Mouse (Mus musculus): ENCODE data around the gene Prkcb. TPM values are rescaled to one million over a fixed set of nuclear protein-coding genes. Genes with fewer than 3 reads are reported as not detected.
"Not testable (repeated sequence)": the region's sequence is repeated elsewhere in the genome, so short reads cannot be mapped to it uniquely, and the experiment has no call there.

The Prkcb gene
- polyA plus RNA-seq (2012; rRNA removed) = 767 and 768 TPM in 2 replicates

DNA sequence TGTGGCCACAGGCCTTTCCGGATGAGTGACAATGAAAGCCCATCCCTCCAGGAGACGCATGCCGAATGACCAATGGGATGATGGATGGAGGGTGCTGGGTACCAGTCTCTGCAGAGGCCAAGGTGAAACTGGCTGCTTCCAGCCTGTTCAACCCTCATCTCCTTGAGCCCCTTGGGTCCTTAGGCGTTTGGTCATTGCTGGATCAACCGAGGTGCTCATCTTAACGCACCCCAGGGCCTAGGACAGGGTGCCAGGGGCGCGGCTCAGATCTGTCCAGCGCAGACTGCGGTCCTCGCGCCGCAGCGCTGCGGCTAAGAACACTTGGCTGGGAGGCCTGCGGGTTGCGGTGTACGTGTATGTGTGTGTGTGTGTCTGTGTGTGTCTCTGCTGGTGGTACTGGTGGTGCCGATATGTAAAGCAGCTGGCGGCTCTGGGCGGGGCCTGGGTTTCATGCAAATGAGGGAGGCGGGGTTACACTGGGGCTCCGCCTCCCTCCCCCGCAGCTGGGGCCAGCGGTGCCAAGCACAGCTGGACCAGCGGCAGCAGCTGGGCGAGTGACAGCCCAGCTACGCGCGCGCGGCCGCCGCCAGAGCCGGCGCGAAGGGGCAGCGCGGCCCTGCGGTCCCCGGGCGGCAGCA, at the start of gene Prkcb:
Prkcb (plus strand) TSS at position 147 of the 638 bp plus-strand sequence.
- H3K27ac ChIP-seq (ENCODE audit: insufficient read depth, low read length) = peak within 1 kb of the TSS; percentile 94
- H3K4me3 ChIP-seq (ENCODE audit: insufficient read depth, low read length) = peak within 1 kb of the TSS; percentile 99
- H3K4me1 ChIP-seq (ENCODE audit: control insufficient read depth, insufficient read depth, low read length) = peaks cover 4% of the 10 kb centered on the region; the same call in 1 of the 2 replicates
- TF ChIP-seq POLR2A (IDR thresholded peaks at IDR 0.05; ENCODE audit: extremely low read depth, insufficient read depth, low read length) (peak; percentile 82), CTCF (IDR thresholded peaks at IDR 0.05; ENCODE audit: extremely low read depth, insufficient read depth, low read length) (no peak)

DNA sequence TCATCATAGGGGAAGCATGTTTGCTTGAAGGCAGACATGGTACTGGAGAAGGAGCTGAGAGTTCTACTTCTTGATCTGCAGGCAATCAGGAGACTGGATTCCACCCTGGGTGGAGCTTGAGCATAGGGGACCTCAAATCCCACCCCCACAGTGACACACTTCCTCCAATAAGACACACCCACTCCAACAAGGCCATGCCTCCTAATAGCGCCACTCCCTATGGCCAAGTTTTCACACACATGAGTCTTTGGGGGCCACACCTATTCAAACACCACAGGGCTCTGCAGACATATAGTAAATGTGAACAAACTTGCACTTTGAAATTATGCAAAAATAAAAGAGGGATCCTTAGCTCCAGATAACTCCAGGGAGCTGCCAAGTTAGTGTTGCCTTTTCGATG, 49.6 kb upstream of the Prkcb start:
- Histone ChIP-seq H3K4me3 (ENCODE audit: insufficient read depth, low read length) (no peak overlapping the region), H3K27ac (ENCODE audit: insufficient read depth, low read length) (no peak overlapping the region), H3K4me1 (ENCODE audit: control insufficient read depth, insufficient read depth, low read length) (no peaks in the 10 kb centered on the region; the same call in 1 of the 2 replicates)
- TF ChIP-seq POLR2A (IDR thresholded peaks at IDR 0.05; ENCODE audit: extremely low read depth, insufficient read depth, low read length) = no peak
- TF ChIP-seq CTCF (IDR thresholded peaks at IDR 0.05; ENCODE audit: extremely low read depth, insufficient read depth, low read length) = no peak

DNA sequence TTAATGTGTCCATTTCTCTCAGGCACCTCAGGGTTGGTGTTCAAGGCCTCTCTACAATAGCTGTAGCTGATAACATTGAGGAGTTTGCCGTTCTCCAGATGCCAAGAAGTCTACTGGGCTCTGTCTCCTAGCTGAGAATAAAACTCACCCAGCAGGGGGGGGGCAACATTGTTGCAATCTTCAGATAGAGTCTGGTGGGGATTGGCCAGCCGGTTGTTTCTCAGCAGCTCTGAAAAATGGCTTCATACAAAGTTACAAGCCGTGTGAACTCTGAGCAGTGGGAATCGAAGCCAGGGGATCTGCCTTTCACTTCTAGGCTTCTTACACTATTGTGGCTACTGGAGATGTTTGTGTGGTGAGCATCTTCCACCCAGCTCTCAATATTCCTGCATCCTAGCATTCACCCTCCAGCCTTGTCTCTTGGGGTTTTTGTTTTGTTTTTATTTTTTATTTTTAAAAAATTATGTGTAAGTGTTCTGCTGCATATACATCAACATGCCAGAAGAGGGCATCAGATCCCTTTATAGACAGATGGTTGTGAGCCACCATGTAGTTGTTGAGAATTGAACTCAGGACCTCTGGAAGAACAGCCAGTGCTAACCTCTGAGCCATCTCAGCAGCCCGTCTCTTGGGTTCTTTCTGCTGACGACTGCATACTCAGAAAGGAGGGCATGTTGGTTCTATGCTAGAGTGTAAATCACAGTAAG, 48.0 kb upstream of the Prkcb start:
- Histone ChIP-seq H3K4me1 (ENCODE audit: control insufficient read depth, insufficient read depth, low read length) (peaks cover 2% of the 10 kb centered on the region; the same call in 1 of the 2 replicates), H3K27ac (ENCODE audit: insufficient read depth, low read length) (no peak overlapping the region), H3K4me3 (ENCODE audit: insufficient read depth, low read length) (no peak overlapping the region)
- TF ChIP-seq CTCF (IDR thresholded peaks at IDR 0.05; ENCODE audit: extremely low read depth, insufficient read depth, low read length) = no peak
- no peak for TF ChIP-seq POLR2A (IDR thresholded peaks at IDR 0.05; ENCODE audit: extremely low read depth, insufficient read depth, low read length)

DNA sequence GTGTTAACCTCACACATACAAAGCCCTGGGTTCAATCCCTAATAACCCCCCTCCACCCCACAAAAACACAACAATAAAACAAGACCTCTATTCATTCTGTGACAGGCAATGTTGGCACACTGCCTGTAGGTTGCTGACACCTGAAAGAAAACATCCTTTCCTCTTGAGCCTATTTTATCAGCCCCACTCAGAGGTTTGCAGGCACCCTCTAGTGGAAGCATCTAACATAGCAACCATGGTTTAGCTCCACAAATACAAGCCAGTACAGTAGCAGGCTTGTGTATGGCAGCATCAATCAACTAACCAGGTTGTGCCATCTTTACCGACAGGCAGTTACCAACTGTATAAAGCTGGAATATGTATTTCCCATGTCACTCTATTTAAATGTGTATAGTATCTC, 46.3 kb upstream of the Prkcb start:
- peaks cover 3% of the 10 kb centered on the region for H3K4me1 ChIP-seq (ENCODE audit: control insufficient read depth, insufficient read depth, low read length)
- H3K27ac ChIP-seq (ENCODE audit: insufficient read depth, low read length) = no peak overlapping the region
- no peak overlapping the region for H3K4me3 ChIP-seq (ENCODE audit: insufficient read depth, low read length)
- no peak for TF ChIP-seq POLR2A (IDR thresholded peaks at IDR 0.05; ENCODE audit: extremely low read depth, insufficient read depth, low read length)
- TF ChIP-seq CTCF (IDR thresholded peaks at IDR 0.05; ENCODE audit: extremely low read depth, insufficient read depth, low read length) = peak; percentile 73

DNA sequence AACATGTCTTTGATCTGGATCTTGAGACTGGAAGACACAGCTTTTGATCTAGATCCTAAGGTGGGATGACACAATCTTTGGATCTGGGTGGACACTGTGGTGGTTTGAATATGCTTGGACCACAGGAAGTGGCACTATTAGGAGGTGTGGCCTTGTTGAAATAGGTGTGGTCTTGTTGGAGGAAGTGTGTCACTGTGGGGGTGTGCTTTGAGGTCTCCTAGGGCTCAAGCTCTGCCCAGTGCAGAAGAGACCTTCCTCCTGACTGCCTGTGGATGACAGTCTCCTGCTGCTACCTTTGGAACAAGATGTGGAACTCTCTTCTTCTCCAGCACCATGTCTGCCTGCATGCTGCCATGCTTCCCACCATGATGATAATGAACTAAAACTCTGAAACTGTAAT, 45.8 kb upstream of the Prkcb start:
- not testable (repeated sequence) for H3K27ac ChIP-seq (ENCODE audit: insufficient read depth, low read length); H3K4me3 ChIP-seq (ENCODE audit: insufficient read depth, low read length); H3K4me1 ChIP-seq (ENCODE audit: control insufficient read depth, insufficient read depth, low read length)

DNA sequence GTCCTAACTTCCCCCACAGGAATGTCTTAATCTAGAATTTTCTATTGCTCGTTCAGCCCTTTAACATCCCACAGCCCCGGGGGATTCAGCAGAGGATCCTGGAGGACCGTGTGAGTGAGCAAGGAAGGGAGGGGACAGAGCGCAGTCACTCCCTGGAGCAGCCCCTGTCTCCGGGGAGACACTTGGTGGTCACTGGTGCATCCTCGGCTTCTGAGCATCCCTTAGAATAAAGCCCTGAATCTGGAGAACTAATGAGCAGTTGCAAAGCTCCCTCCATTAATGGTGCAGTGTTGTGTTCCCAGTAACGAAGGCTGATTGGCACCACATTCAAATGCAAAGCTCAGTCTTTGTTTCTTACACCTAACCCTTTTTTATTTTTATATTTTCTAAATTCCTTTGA, 44.4 kb upstream of the Prkcb start:
- TF ChIP-seq CTCF (IDR thresholded peaks at IDR 0.05; ENCODE audit: extremely low read depth, insufficient read depth, low read length) (no peak), POLR2A (IDR thresholded peaks at IDR 0.05; ENCODE audit: extremely low read depth, insufficient read depth, low read length) (no peak)
- H3K4me1 ChIP-seq (ENCODE audit: control insufficient read depth, insufficient read depth, low read length) = peaks cover 3% of the 10 kb centered on the region

DNA sequence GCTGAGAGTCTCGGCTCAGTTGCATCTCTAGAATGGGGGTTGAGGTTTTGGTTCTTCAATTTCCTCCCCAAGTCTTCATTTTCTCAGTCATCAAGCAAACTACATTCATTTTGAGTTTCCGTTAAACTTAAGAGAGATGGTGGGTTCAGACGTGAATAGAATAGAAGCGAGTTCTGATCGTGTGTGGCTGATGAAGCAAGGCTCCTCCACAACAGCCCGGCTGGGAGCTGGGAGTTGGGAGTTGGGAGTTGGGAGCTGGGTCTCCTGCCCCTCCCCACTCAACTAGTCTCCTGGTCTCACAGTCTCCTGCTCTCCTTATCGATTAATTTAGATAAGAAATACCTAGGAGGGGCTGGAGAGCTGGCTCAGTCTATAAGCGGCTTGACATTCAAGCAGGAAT, 44.0 kb upstream of the Prkcb start:
- Histone ChIP-seq H3K4me1 (ENCODE audit: control insufficient read depth, insufficient read depth, low read length) (peaks cover 3% of the 10 kb centered on the region), H3K27ac (ENCODE audit: insufficient read depth, low read length) (no peak overlapping the region), H3K4me3 (ENCODE audit: insufficient read depth, low read length) (no peak overlapping the region)
- TF ChIP-seq POLR2A (IDR thresholded peaks at IDR 0.05; ENCODE audit: extremely low read depth, insufficient read depth, low read length) (no peak), CTCF (IDR thresholded peaks at IDR 0.05; ENCODE audit: extremely low read depth, insufficient read depth, low read length) (no peak)

More for the DNA sequence above, 44.4 kb upstream of the Prkcb start:
- Histone ChIP-seq H3K27ac (ENCODE audit: insufficient read depth, low read length) (no peak overlapping the region), H3K4me3 (ENCODE audit: insufficient read depth, low read length) (no peak overlapping the region)

DNA sequence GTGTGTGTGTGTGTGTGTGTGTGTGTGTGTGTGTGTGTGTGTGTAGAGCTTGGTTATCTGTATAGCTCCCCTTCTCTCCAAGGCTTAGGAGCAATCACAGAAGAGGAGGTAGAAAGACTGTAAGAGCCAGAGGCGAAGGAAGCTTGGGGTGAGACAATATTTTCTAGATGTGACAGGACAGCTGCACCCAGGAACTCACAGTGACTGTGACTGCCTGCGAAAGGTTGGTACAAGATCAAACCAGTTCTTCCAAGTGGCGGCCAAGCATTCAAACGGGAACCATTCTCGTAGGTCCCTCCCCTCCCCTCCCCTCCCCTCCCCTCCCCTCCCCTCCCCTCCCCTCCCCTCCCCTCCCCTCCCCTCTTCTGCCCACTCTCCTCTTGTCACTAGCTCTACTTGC, 42.6 kb upstream of the Prkcb start:
- no peak overlapping the region for H3K4me3 ChIP-seq (ENCODE audit: insufficient read depth, low read length)
- TF ChIP-seq POLR2A (IDR thresholded peaks at IDR 0.05; ENCODE audit: extremely low read depth, insufficient read depth, low read length) = no peak
- no peak for TF ChIP-seq CTCF (IDR thresholded peaks at IDR 0.05; ENCODE audit: extremely low read depth, insufficient read depth, low read length)
- no peak overlapping the region for H3K27ac ChIP-seq (ENCODE audit: insufficient read depth, low read length)
- peaks cover 3% of the 10 kb centered on the region for H3K4me1 ChIP-seq (ENCODE audit: control insufficient read depth, insufficient read depth, low read length)

DNA sequence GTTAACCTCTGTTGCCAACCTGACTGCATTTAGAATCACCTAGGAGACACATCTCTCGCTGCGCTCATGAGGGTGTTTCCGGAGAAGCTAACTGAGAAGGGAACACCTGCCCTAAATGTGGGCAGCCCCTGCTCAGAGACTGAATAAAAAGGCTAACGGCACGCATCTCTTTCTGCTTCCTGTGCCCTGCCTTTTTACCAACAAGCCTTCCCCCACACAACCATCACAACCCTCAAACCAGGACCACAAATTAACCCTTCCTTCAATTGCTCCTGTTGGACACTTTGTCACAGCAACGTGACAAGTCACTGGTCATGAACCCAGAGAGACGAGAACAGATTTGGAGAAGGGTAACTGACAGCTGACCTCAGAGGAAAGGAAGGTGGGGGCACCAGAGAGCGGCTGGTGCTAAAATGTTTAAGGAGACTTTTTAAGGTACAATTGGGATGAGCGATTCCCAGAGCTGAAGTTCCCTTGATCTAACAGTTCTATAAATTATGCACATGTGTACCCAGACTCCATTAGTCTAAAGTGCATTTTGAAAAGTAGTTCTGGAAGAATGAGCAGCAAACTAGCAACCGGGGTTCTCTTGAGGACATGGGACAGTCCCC, 41.2 kb upstream of the Prkcb start:
- TF ChIP-seq CTCF (IDR thresholded peaks at IDR 0.05; ENCODE audit: extremely low read depth, insufficient read depth, low read length) (no peak), POLR2A (IDR thresholded peaks at IDR 0.05; ENCODE audit: extremely low read depth, insufficient read depth, low read length) (no peak)
- Histone ChIP-seq H3K4me3 (ENCODE audit: insufficient read depth, low read length) (no peak overlapping the region), H3K27ac (ENCODE audit: insufficient read depth, low read length) (no peak overlapping the region), H3K4me1 (ENCODE audit: control insufficient read depth, insufficient read depth, low read length) (peaks cover 3% of the 10 kb centered on the region)

Measured in cortical plate, adult 2 months (tissue).